Mouse (Mus musculus): ENCODE results near the gene Tecpr1. TPM values are rescaled to one million over a fixed set of nuclear protein-coding genes. Genes with fewer than 3 reads are reported as not detected.

The Tecpr1 gene
- total RNA-seq, 2 experiments from 2014 or later = 91.9 to 92.5 TPM

GRCm38 (mm10) chr5:144215992-144216391 lies 7.4 kb downstream of the Tecpr1 start:
- no peak for DNase-seq (ENCODE audit: low spot score in 2 of 2)

GRCm38 (mm10) chr5:144214453-144214852 lies 9.0 kb downstream of the Tecpr1 start:
- DNase-seq (ENCODE audit: low spot score in 2 of 2) = peak in 1 of 2 experiments; percentile 61

DNA sequence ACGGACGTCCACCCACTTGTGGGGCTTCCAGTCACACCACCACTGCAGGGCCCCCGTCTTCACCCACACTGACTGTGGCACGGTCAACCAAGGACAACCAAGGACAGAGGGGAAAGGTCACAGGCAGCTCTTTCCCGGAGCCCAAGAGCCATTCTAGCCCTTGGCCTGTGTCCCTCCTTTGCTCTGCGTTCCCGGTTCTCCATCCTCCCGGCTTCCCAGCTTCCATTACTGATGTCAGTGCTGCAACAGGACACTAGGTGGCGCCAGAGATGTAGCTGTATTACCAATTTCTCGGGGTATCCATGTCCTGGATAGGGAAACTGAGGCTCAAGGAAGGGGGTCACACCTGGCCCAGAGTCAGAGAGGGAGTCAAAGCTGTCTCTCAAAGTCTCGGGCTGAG lies 15.9 kb downstream of the Tecpr1 start:
- DNase-seq (ENCODE audit: low spot score in 2 of 2) = peak; percentile 59 to 68

DNA sequence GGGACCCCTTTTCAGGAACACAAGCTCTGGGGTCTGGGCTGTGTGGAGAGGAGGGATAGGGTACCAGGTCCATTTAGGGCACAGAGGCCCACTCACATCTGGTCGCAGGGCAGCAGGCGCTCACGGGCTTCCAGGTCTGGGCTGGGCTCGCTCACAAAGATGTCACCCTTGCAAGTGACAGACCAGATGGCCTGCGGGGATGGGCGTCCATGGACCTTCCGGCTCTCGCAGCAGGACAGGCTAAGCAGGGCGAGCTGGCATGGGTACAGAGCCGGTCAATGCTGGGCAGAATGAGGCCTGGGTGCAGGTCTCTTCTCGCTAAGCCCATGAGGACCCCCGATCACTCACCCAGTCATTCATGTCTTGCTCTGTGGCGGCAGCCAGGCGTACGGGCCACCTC lies 17.3 kb downstream of the Tecpr1 start:
- no peak for DNase-seq (ENCODE audit: low spot score in 2 of 2)

DNA sequence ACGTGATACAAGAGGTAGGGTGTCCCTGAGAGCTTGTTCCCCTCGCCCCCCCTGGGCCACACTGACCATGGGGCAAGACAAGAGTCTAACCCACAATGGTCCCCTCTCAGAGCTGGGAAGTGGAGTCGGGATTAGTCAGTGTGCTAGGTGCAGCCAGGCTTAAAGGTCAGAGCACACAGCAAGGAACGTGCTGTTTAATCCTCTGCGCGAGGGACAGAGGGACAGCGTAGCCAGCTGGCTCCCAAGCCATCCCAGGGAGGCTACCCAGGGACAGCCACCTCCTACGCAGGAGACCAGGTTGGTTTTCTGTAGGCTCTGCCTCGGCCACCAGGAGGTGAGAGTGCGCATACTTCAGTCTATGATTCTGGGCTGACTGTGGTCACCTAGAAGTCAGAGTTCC lies 18.5 kb downstream of the Tecpr1 start:
- DNase-seq (ENCODE audit: low spot score in 2 of 2) = no peak

DNA sequence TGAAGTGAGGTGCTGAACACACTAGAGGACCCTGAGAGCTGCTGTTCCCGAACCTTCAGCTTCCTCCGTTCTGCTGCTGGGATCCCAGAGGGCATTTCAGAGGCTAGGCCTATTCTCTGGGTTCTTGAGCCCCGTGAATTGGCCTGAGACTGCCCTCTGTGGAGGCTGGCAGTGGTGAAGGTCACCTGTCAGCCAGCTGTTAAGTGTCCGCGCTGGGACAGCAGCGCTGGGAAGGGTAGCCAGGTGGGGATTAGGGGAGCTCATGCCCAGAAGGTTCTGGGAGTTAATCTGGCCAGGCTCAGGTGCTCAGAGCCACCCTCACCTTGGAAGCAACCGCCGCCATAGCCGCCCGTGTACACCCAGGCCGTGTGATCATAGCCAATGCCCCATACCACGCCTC lies 19.1 kb downstream of the Tecpr1 start:
- no peak for DNase-seq (ENCODE audit: low spot score in 2 of 2)

DNA sequence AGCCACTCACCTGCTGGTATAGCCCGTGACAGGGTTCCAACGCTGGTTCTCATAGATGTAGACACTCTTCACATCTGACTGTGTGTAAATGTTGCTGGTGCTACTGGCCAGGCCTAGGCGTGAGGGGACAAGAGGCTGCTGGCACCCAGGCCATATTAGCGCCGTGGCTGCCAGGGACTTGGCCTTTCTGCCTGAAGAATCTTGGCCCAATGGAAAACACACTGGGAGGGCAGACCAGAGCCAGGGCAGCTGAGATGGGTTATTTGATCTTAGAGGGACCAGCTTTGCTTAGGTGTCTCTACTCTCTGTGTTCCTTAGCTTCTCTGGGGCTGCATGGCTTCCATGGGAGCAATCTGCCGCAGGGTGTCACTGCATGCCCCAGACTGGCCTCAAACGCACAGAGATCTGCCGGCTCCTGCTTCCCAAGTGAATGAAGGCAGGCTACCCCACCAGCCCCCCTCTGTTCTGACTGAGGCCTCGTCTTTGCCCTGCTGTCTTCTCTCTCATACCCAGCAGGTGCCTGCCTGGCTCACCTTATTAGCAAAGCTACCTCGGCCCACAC lies 19.9 kb downstream of the Tecpr1 start:
- no peak for DNase-seq (ENCODE audit: low spot score in 2 of 2)

DNA sequence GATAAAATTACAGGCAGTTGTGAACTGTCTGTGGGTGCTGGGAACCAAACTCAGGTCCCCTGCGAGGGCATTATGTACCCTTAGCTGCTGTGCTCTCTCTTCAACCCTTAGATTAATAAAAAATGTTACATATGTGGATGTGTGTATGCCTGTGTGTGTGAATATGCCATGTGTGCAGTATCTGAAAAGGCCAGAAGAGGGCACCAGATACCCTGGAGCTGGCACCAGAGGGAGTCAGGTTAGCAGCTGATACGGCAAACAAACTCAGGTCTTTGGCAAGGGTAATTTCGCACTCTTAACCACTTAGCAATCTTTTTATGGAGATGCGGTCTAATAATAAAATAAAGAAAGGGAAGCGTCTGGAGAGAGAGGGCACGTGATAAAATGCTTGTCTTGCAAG lies 21.0 kb downstream of the Tecpr1 start:
- no peak for DNase-seq (ENCODE audit: low spot score in 2 of 2)

- no peak for DNase-seq (ENCODE audit: low spot score in 2 of 2)
Measured at GRCm38 (mm10) chr5:144200616-144201015, 22.8 kb downstream of the Tecpr1 start.

DNA sequence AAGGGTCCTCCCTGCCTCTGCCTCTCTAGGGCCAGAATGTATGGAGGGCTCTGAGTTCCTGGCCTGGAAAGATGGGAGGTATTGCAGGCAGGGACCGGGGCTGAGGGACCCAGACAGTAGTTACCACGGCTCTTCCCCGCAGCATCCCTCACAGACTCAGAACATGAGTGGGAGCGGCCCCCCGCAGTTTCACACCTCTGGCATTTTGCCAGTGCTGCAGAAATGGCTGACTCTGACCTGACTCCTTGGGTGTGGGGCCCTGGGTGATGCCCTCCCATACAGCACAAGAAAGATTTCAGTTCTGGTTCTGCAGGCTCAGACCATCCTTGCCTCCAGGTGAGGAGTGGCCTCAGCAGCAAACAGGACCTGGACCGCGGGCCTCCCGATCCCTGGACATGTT lies 27.8 kb downstream of the Tecpr1 start:
- DNase-seq (ENCODE audit: low spot score in 2 of 2) = no peak

DNA sequence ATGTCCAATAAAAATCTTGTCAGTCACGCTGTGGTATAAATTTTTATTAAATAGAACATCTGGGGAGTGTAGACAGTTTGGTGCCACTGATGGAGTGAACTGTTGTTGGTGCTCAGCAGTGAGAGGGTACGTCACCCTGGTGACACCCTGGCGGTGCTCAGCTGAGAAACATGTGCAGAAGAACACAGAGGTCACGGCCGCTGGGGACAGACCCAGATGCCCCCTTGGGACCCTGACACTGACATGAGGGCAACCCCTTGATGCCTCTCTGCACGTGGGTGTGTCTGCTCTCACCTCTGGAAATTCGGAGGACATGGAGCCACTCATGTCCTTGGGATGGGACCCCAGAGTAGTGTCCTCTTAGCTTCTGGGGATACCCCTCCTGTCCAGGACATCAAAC lies 29.0 kb downstream of the Tecpr1 start:
- DNase-seq (ENCODE audit: low spot score in 2 of 2) = no peak

- DNase-seq (ENCODE audit: low spot score in 2 of 2) = no peak
Measured at GRCm38 (mm10) chr5:144192673-144193072, 30.7 kb downstream of the Tecpr1 start.

GRCm38 (mm10) chr5:144191026-144191425 lies 32.4 kb downstream of the Tecpr1 start:
- DNase-seq (ENCODE audit: low spot score in 2 of 2) = no peak

GRCm38 (mm10) chr5:144189950-144190583 lies 33.3 kb downstream of the Tecpr1 start, which contains the start of gene Bhlha15:
Gene Bhlha15 (plus strand): TSS chr5:144190286.
- no peak for DNase-seq (ENCODE audit: low spot score in 2 of 2)

GRCm38 (mm10) chr5:144189327-144189726 lies 34.1 kb downstream of the Tecpr1 start:
- DNase-seq (ENCODE audit: low spot score in 2 of 2) = no peak

- no peak for DNase-seq (ENCODE audit: low spot score in 2 of 2)
Measured at GRCm38 (mm10) chr5:144188422-144188821, 35.0 kb downstream of the Tecpr1 start.

DNA sequence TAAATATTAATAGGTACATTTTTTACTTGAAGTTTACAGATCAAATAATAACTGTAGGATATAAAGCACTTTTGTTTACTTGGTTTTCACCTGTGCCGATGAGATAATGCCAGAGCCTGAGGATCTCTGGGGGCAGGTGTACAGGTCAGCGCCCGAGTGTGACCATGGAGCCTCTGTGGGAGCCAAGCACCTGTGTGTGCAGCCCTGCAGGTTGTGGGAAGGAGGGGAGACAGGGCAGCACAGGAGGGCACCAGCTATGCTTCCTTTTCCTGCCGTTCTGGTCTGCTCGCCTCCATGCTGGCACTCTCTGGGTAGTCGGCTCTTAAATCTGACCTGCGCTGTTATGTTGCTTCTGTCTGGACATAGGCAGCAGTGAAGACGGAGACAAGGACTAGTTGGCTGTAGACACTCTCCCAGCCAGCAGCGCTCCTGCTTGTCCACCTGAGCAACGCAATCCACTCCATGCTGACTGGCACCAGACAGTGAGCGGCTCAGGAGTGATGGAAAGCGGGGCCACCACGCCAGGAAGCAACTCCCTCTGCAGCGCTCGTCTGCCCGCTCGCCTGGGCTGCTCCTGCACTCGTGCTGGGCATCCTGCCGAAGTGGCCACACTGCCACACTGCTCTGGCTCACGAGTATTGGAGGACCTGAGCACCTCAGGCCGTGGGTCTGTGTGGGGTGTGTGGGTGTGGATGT lies 38.9 kb downstream of the Tecpr1 start:
- no peak for DNase-seq (ENCODE audit: low spot score in 2 of 2)

- DNase-seq (ENCODE audit: low spot score in 2 of 2) = no peak
Measured at GRCm38 (mm10) chr5:144183647-144184335, 39.6 kb downstream of the Tecpr1 start.

DNA sequence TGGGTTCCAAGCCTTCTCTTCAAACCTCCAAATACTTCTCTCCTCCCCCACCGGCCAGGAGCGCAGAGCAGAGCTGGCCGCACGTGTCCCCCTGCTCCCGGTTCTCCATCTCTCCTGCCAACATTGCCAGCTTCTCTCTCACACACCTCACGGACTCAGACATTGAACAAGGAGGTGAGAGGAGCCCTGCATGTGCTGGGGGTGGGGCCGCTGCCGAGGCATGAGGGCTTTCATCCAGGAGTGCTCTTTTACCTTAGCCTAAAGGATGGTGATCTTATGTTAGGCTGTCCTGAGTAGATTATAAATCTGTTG lies 40.2 kb downstream of the Tecpr1 start:
- no peak for DNase-seq (ENCODE audit: low spot score in 2 of 2)

- no peak for DNase-seq (ENCODE audit: low spot score in 2 of 2)
Measured at GRCm38 (mm10) chr5:144182542-144183247, 40.7 kb downstream of the Tecpr1 start.

DNA sequence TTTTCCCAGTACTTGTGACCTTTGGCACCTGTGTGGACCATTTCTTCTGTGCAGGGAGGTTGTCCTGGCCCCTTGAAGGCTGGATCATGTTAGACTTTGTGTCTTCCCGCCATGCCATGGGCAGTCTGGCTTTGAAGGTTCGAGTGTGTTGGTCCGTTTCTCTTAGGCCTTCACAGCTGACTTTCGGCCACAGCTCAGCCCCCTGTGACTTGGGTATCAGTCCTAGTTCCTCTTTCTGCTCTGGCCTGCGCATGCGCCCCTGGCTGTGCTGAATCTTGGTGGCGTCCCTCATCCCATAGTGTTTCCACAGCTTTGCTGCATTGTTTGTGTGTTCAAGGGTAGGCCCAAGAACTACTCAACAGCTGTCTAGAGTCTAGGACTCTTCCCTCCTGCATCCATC lies 42.2 kb downstream of the Tecpr1 start:
- no peak for DNase-seq (ENCODE audit: low spot score in 2 of 2)

DNA sequence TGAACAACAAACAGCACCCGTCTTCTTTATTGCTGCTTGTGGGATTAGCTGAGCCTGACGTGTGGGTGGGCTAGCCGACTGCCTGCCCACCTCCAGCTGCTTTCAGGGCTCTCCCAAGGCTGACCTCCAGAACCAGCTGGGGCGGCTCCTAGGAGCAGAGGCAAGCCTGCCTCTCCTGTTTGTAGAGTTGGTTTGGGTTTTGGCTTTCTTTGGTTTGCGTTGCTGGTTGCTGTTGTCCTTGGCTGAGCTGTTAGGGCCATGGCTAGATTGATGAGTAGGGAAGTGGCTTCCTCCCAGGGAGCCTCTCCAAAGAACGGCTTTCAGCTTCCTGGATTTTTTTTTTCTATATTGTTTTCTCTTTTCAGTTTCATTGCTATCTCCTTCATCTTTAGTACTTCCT lies 45.2 kb downstream of the Tecpr1 start:
- no peak for DNase-seq (ENCODE audit: low spot score in 2 of 2)

Measured in left cerebral cortex, adult 18-20 months (tissue).